Mouse (Mus musculus): ENCODE results near the gene Acmsd. TPM values are rescaled to one million over a fixed set of nuclear protein-coding genes. Genes with fewer than 3 reads are reported as not detected.

The Acmsd gene
- polyA plus RNA-seq, 1 experiment from 2014 or later: 0.69 TPM

- Histone ChIP-seq H3K27me3 (replicated peaks) (no peaks in the 10 kb centered on the region), H3K9me3 (no peaks in the 10 kb centered on the region), H3K36me3 (no peaks in the 10 kb centered on the region), H3K27ac (no peak overlapping the region), H3K4me3 (replicated peaks) (no peak overlapping the region), H3K4me1 (no peaks in the 10 kb centered on the region), H3K9ac (no peak overlapping the region), H3K4me2 (no peak overlapping the region)
- ATAC-seq (ENCODE audit: insufficient read depth, low FRiP score, low read depth): no peak
- WGBS: 78% methylated on average over 6 of the region's 6 CpGs
Measured at GRCm38 (mm10) chr1:127816381-127816780, 87.2 kb downstream of the Acmsd start.

Other genes with a start within 250 kb of the Acmsd start
- 0.63 and 0.99 TPM in 2 replicates for gene Tmem163, start 49.9 kb upstream of the Acmsd start, polyA plus RNA-seq (2015; fragmentation: Nextera tagmentation; extraction: Ambion mirVana)
- gene Ccnt2, start 44.8 kb downstream of the Acmsd start, polyA plus RNA-seq (2015; fragmentation: Nextera tagmentation; extraction: Ambion mirVana): 73.5 and 76.5 TPM in 2 replicates
- gene Map3k19, start 125.6 kb downstream of the Acmsd start, polyA plus RNA-seq (2015; fragmentation: Nextera tagmentation; extraction: Ambion mirVana): not detected in 2 replicates
- gene Rab3gap1, start 139.4 kb downstream of the Acmsd start, polyA plus RNA-seq (2015; fragmentation: Nextera tagmentation; extraction: Ambion mirVana): 21.7 and 22.2 TPM in 2 replicates